Comparison of ENCODE assay signal across 10 mouse cellular contexts in genomic region chr5:140596426-140596825, GRCm38 (mm10). TPM values are rescaled to one million over a fixed set of nuclear protein-coding genes. Genes with fewer than 3 reads are reported as not detected.
A peak's percentile ranks its signal among the peaks of the same experiment; 100 is the strongest.
DNase-seq lines count a peak whose midpoint lies in the region; ATAC-seq lines count a peak whose summit lies in the region.
"Had no signal": no experiment of that assay in that cellular context is flagged by ENCODE, and none has a peak within 500 bp of the region (broad histone marks: within the 10 kb centered on the region; RNA-seq: fewer than 3 reads in every experiment).

No protein-coding gene starts in this region.

- H3K4me2 ChIP-seq in midbrain, embryonic 12.5 days (replicated peaks): no peak overlapping the region
- H3K4me2 ChIP-seq in midbrain, embryonic 13.5 days (replicated peaks): no peak overlapping the region
- H3K4me2 ChIP-seq in embryonic facial prominence, embryonic 14.5 days (ENCODE audit: low read depth, low read length): no peak overlapping the region
- H3K4me2 ChIP-seq in liver, embryonic 13.5 days: peak overlapping the region; percentile 72

- H3K36me3 ChIP-seq in midbrain, embryonic 12.5 days: no peaks in the 10 kb centered on the region
- H3K36me3 ChIP-seq in midbrain, embryonic 13.5 days: no peaks in the 10 kb centered on the region
- no peaks in the 10 kb centered on the region for H3K36me3 ChIP-seq in embryonic facial prominence, embryonic 14.5 days (ENCODE audit: control insufficient read depth, insufficient read depth, low read length)
- no peaks in the 10 kb centered on the region for H3K36me3 ChIP-seq in liver, embryonic 13.5 days
- H3K36me3 ChIP-seq in splenic B cell, adult 2 months (ENCODE audit: control insufficient read depth, insufficient read depth, low read length, poor library complexity, severe bottlenecking): no peaks in the 10 kb centered on the region

- H3K9me3 ChIP-seq in midbrain, embryonic 12.5 days: no peaks in the 10 kb centered on the region
- H3K9me3 ChIP-seq in midbrain, embryonic 13.5 days: no peaks in the 10 kb centered on the region
- no peaks in the 10 kb centered on the region for H3K9me3 ChIP-seq in embryonic facial prominence, embryonic 14.5 days (ENCODE audit: control insufficient read depth, low read length)
- H3K9me3 ChIP-seq in liver, embryonic 13.5 days (replicated peaks): no peaks in the 10 kb centered on the region

- no peak overlapping the region for H3K9ac ChIP-seq in midbrain, embryonic 12.5 days (replicated peaks)
- H3K9ac ChIP-seq in midbrain, embryonic 13.5 days (replicated peaks): no peak overlapping the region
- 0 out of 2 replicates have a peak overlapping the region, but pooled peaks have one; percentile 30 for H3K9ac ChIP-seq in embryonic facial prominence, embryonic 14.5 days (ENCODE audit: low read depth, low read length)
- H3K9ac ChIP-seq in liver, embryonic 13.5 days: peak overlapping the region; percentile 71

- no peak for ATAC-seq in midbrain, embryonic 12.5 days (ENCODE audit: low FRiP score, low read depth)
- ATAC-seq in midbrain, embryonic 13.5 days: no peak
- ATAC-seq in embryonic facial prominence, embryonic 14.5 days (ENCODE audit: low read depth): peak; percentile 9; the same call in 1 of the 2 replicates
- peak; percentile 71 for ATAC-seq in liver, embryonic 13.5 days (ENCODE audit: low read depth)
- ATAC-seq: forebrain, embryonic 16.5 days had no signal

- intact Hi-C loops in left cerebral cortex, postnatal 10 days (cut with DNase I): no loop called here
- intact Hi-C loops in left cerebral cortex, postnatal 25 days (cut with DNase I): no loop called here

- 0 out of 2 replicates have a peak overlapping the region, but pooled peaks have one; percentile 15 for H3K27ac ChIP-seq in midbrain, embryonic 12.5 days (replicated peaks)
- no peak overlapping the region for H3K27ac ChIP-seq in midbrain, embryonic 13.5 days
- peak overlapping the region; percentile 55 for H3K27ac ChIP-seq in embryonic facial prominence, embryonic 14.5 days (replicated peaks; ENCODE audit: low read depth, low read length)
- peak overlapping the region; percentile 95 for H3K27ac ChIP-seq in liver, embryonic 13.5 days

- WGBS in midbrain, embryonic 12.5 days: 65% methylated on average over 3 of the region's 3 CpGs
- 75% methylated on average over 3 of the region's 3 CpGs for WGBS in midbrain, embryonic 13.5 days
- WGBS in embryonic facial prominence, embryonic 14.5 days: 37% methylated on average over 3 of the region's 3 CpGs
- WGBS in liver, embryonic 13.5 days (ENCODE audit: insufficient replicate concordance): 14% methylated on average over 3 of the region's 3 CpGs

- no peak overlapping the region for H3K4me3 ChIP-seq in midbrain, embryonic 12.5 days
- H3K4me3 ChIP-seq in midbrain, embryonic 13.5 days (replicated peaks): no peak overlapping the region
- no peak overlapping the region for H3K4me3 ChIP-seq in embryonic facial prominence, embryonic 14.5 days (ENCODE audit: low read depth, low read length)
- peak overlapping the region; percentile 35; the same call in 1 of the 2 replicates for H3K4me3 ChIP-seq in liver, embryonic 13.5 days (replicated peaks)

- H3K4me1 ChIP-seq in midbrain, embryonic 12.5 days: peaks cover 9% of the 10 kb centered on the region
- no peaks in the 10 kb centered on the region for H3K4me1 ChIP-seq in midbrain, embryonic 13.5 days (replicated peaks)
- H3K4me1 ChIP-seq in embryonic facial prominence, embryonic 14.5 days (ENCODE audit: control insufficient read depth, insufficient read depth, low read length): peaks cover 10% of the 10 kb centered on the region
- peaks cover 52% of the 10 kb centered on the region for H3K4me1 ChIP-seq in liver, embryonic 13.5 days (replicated peaks)

- H3K27me3 ChIP-seq in midbrain, embryonic 12.5 days: peaks cover 37% of the 10 kb centered on the region
- H3K27me3 ChIP-seq in midbrain, embryonic 13.5 days: no peaks in the 10 kb centered on the region; the same call in 1 of the 2 replicates
- H3K27me3 ChIP-seq in embryonic facial prominence, embryonic 14.5 days (replicated peaks; ENCODE audit: control insufficient read depth, insufficient read depth, low read length): no peaks in the 10 kb centered on the region
- H3K27me3 ChIP-seq in liver, embryonic 13.5 days: peaks cover 13% of the 10 kb centered on the region
- no peaks in the 10 kb centered on the region for H3K27me3 ChIP-seq in splenic B cell, adult 2 months (ENCODE audit: control insufficient read depth, insufficient read depth, low read length, poor library complexity, severe bottlenecking)

- peak; percentile 54 for DNase-seq in embryonic facial prominence, embryonic 14.5 days (ENCODE audit: low spot score)
- peak; percentile 46 for DNase-seq in liver, embryonic 13.5 days
- peak; percentile 62 for DNase-seq in splenic B cell, adult 2 months (ENCODE audit: low read depth, low spot score)
- no peak for DNase-seq in left cerebral cortex, postnatal 10 days (ENCODE audit: extremely low spot score in 1 of 2, low spot score in 2 of 2)
- no peak for DNase-seq in left cerebral cortex, postnatal 25 days (ENCODE audit: low spot score in 2 of 2)
- no peak for DNase-seq in right cerebral cortex, adult 2 months (ENCODE audit: low spot score in 2 of 2)

RNA-seq across cellular contexts. Expression of gene Lfng, which starts 10.7 kb away (rescaled TPM):
- 28.5 and 33.9 TPM in 2 replicates for polyA plus RNA-seq in midbrain, embryonic 12.5 days (2016; fragmentation: Nextera tagmentation; extraction: Ambion mirVana)
- 25.0 and 25.7 TPM in 2 replicates for polyA plus RNA-seq in midbrain, embryonic 13.5 days (2015; fragmentation: Nextera tagmentation; extraction: Ambion mirVana)
- 24.6 and 27.9 TPM in 2 replicates for polyA plus RNA-seq in embryonic facial prominence, embryonic 14.5 days (2014; fragmentation: Nextera tagmentation; extraction: Ambion mirVana)
- polyA plus RNA-seq in liver, embryonic 13.5 days (2015; fragmentation: Nextera tagmentation; extraction: Ambion mirVana): 7.6 and 8.0 TPM in 2 replicates
- 10 to 100 TPM; 18.7 to 25.8 TPM for total RNA-seq in left cerebral cortex, postnatal 10 days (2021)
- total RNA-seq in left cerebral cortex, postnatal 25 days (2021): 10 to 100 TPM; 19.3 to 21.1 TPM

RNA-seq across cellular contexts. Expression of gene Grifin, which starts 31.6 kb away (rescaled TPM):
- not detected in 2 replicates for polyA plus RNA-seq in midbrain, embryonic 12.5 days (2016; fragmentation: Nextera tagmentation; extraction: Ambion mirVana)
- polyA plus RNA-seq in midbrain, embryonic 13.5 days (2015; fragmentation: Nextera tagmentation; extraction: Ambion mirVana): not detected in 2 replicates
- polyA plus RNA-seq in embryonic facial prominence, embryonic 14.5 days (2014; fragmentation: Nextera tagmentation; extraction: Ambion mirVana): not detected in 2 replicates
- polyA plus RNA-seq in liver, embryonic 13.5 days (2015; fragmentation: Nextera tagmentation; extraction: Ambion mirVana): 4.6 and 4.9 TPM in 2 replicates
- not detected for total RNA-seq in left cerebral cortex, postnatal 10 days (2021)
- total RNA-seq in left cerebral cortex, postnatal 25 days (2021): not detected
- polyA plus RNA-seq: forebrain, embryonic 16.5 days; neural tube, embryonic 14.5 days had no signal

RNA-seq across cellular contexts. Expression of gene Ttyh3, which starts 52.4 kb away (rescaled TPM):
- 68.8 and 71.0 TPM in 2 replicates for polyA plus RNA-seq in midbrain, embryonic 12.5 days (2016; fragmentation: Nextera tagmentation; extraction: Ambion mirVana)
- 53.6 and 76.6 TPM in 2 replicates for polyA plus RNA-seq in midbrain, embryonic 13.5 days (2015; fragmentation: Nextera tagmentation; extraction: Ambion mirVana)
- polyA plus RNA-seq in embryonic facial prominence, embryonic 14.5 days (2014; fragmentation: Nextera tagmentation; extraction: Ambion mirVana): 47.5 and 50.5 TPM in 2 replicates
- 4.8 and 4.9 TPM in 2 replicates for polyA plus RNA-seq in liver, embryonic 13.5 days (2015; fragmentation: Nextera tagmentation; extraction: Ambion mirVana)
- 100 to 1,000 TPM; 319 to 338 TPM for total RNA-seq in left cerebral cortex, postnatal 10 days (2021)
- 100 to 1,000 TPM; 272 to 289 TPM for total RNA-seq in left cerebral cortex, postnatal 25 days (2021)

Comparison
In these comparisons a context has a peak if more than half of its experiments do, and no peak if none do; other contexts are left out.
1. ATAC-seq: peak in embryonic facial prominence, embryonic 14.5 days (single experiment) and liver, embryonic 13.5 days (single experiment); none in midbrain, embryonic 12.5 days (single experiment) and midbrain, embryonic 13.5 days (single experiment).
2. H3K9ac ChIP-seq: peak in embryonic facial prominence, embryonic 14.5 days (single experiment) and liver, embryonic 13.5 days (single experiment); none in midbrain, embryonic 12.5 days (single experiment) and midbrain, embryonic 13.5 days (single experiment).
3. DNase-seq: peak in embryonic facial prominence, embryonic 14.5 days (single experiment), liver, embryonic 13.5 days (single experiment) and splenic B cell, adult 2 months (single experiment); none in left cerebral cortex, postnatal 10 days (0 of 2), left cerebral cortex, postnatal 25 days (0 of 2) and right cerebral cortex, adult 2 months (0 of 2).